Mouse (Mus musculus) kidney, adult 2 months (tissue): ENCODE results near the gene Lca5.

Experiments used
- CTCF ChIP-seq: fragments of 200-500 bp; conservative IDR thresholded peaks from 2 replicates; pipeline ENCODE4 v1.5.1; 2011; ENCODE audit warnings: low read depth, mild to moderate bottlenecking, control low read depth, low read length, moderate library complexity, mixed read lengths; ENCODE audit not compliant: insufficient read depth, insufficient read length
- POLR2A ChIP-seq: fragments of 200-500 bp; IDR thresholded peaks from one replicate; pipeline ENCODE4 v1.6.1; 2011; ENCODE audit warnings: low read depth, low read length, control low read depth

DNA sequence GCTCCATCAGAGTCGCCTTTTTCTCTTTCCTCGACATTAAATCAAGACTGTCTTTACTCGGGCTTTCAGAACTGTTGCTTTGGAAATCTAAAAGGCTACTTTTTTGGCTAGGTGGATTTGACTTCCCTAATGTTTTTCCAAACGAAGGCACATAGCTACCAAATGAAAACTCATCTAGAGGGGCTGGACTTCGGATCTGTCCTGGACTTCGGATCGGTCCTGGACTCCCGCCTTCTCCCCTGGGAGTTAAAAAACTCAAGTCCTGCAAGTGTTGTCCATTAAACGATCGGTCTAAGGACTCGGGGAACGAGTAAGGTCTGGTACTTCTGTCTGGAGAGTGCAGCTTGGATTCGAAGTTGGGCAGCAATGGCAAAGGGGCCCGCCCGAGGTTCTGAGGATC, 45.5 kb downstream of the Lca5 start:
- TF ChIP-seq CTCF (no peak), POLR2A (no peak)
